Comparison of ENCODE assay signal across 8 mouse cellular contexts in the genomic region with DNA sequence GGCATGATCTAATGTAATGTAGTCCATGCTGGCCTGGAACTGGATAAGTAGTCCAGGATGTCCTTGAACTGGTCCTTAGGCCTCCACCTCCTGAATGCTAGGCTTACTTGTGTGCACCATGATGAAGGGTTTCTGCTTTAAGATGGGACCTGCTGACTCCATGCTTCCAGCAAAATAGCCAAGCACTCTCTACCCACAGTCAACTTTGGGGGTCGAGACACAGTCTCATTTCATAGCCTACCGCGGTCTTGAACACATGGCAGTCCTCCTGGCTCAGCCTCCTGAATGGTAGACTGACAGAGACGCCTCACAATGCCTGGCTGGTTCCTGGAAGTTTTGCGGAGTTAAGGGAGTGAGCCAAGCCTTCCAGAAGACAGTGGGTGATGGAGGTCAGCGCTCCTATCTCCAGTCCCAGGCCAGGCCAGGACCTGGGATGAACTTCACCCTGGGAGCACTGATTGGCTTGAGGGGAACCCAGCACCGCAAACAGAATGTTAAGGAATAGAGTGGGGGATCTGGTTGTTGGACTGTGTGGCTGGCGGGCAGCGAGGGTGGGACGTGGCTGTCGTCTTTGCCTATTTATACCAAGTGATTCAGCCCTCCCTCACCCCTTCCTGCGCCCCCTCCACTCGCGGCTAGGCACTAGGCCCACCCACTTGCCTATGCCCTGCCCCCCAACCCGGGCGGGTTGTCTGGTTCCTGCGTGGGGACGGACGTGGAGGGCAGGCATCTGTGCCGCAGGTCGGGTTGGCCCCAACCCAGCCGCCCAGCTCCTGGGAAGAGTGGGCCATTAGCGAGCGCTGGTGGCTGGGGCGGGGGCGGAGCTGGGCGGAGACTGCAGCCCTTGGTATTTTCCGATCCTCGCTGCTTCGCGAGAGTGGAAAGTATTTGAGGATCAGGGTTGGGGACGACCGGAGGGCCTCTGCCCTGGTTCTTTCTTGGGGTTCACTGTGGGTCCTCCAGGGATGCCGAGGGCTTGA. TPM values are rescaled to one million over a fixed set of nuclear protein-coding genes. Genes with fewer than 3 reads are reported as not detected.
DNase-seq lines count a peak whose midpoint lies in the region; ATAC-seq and TF ChIP-seq lines count a peak whose summit lies in the region.

No protein-coding gene starts in this region.

- 5% methylated on average over 34 of the region's 34 CpGs for WGBS in macrophage (ENCODE audit: missing documents)

- no peak for TF ChIP-seq RAD21 in CH12.LX (IDR thresholded peaks at IDR 0.05; ENCODE audit: low read depth, low read length)

- peaks cover 28% of the 10 kb centered on the region for H3K79me2 ChIP-seq in CH12.LX (replicated peaks; ENCODE audit: control insufficient read depth, extremely low read depth, insufficient read depth, poor library complexity, severe bottlenecking)
- H3K79me2 ChIP-seq in macrophage (ENCODE audit: inconsistent target) = peaks cover 71% of the 10 kb centered on the region

- DNase-seq in CH12.LX (ENCODE audit: extremely low read depth) = peak; percentile 72
- DNase-seq in adrenal gland, postnatal 14 days = peak; percentile 93
- peak; percentile 77 to 85 for DNase-seq in left cerebral cortex, adult 2 months (ENCODE audit: extremely low spot score in 1 of 2, low spot score in 2 of 2)
- DNase-seq in right cerebral cortex, postnatal 10 days (ENCODE audit: low spot score in 2 of 2) = peak; percentile 80 to 82
- peak; percentile 66 for DNase-seq in urinary bladder, postnatal 25 days (ENCODE audit: low spot score)

- no peaks in the 10 kb centered on the region for H3K27me3 ChIP-seq in CH12.LX (replicated peaks)

- H3K36me3 ChIP-seq in CH12.LX (replicated peaks in 1 of 2; ENCODE audit: control insufficient read depth in 1 of 2, insufficient read depth in 1 of 2, low read length in 1 of 2) (peaks cover 13 to 33% of the 10 kb centered on the region in 2 experiments), macrophage (ENCODE audit: inconsistent target) (peaks cover 18% of the 10 kb centered on the region; the same call in 1 of the 2 replicates)

- peak; percentile 20 for ATAC-seq in frontal cortex, adult (ENCODE audit: low TSS enrichment)
- ATAC-seq in hematopoietic stem cell, adult 5-6 weeks (replicated peaks in 1 of 2; ENCODE audit: insufficient read depth in 1 of 2, low FRiP score in 2 of 2, low TSS enrichment in 1 of 2, low read depth in 1 of 2, poor library complexity in 2 of 2, severe bottlenecking in 2 of 2) = peak; percentile 30 to 46

- peak overlapping the region; percentile 84 for H3K4me2 ChIP-seq in CH12.LX (ENCODE audit: insufficient read depth, low read depth, poor library complexity, severe bottlenecking)

- H3K9me3 ChIP-seq in CH12.LX (replicated peaks; ENCODE audit: low read length) = no peaks in the 10 kb centered on the region

- dilution Hi-C loops in CH12.LX (cut with MboI; ENCODE audit: extremely low pct_ligation_motif_present, extremely low pct_unique_long_range_greater_than_20kb, low sequenced_read_pairs) = no loop called here

- in situ Hi-C loops in CH12.LX (cut with MboI; ENCODE audit: low pct_ligation_motif_present, low pct_unique_long_range_greater_than_20kb, low sequenced_read_pairs) = loop anchor here (25.0 kb wide), 1 partner anchor 159 kb away; no protein-coding TSS in a partner anchor

- peak; percentile 68; the same call in 1 of the 2 replicates for TF ChIP-seq POLR2A in CH12.LX (IDR thresholded peaks at IDR 0.05; ENCODE audit: low read depth, low read length)

- H3K9ac ChIP-seq in CH12.LX (ENCODE audit: insufficient read depth, low read depth) = peak overlapping the region; percentile 93

- intact Hi-C loops in left cerebral cortex, adult 2 months (cut with DNase I) = no loop called here

- TF ChIP-seq CTCF in CH12.LX (conservative IDR thresholded peaks at IDR 0.05 in 1 of 2, IDR thresholded peaks at IDR 0.05 in 1 of 2; ENCODE audit: low read depth in 2 of 2, low read length in 2 of 2) = no peak
- TF ChIP-seq CTCF in left cerebral cortex, adult 2 months (IDR thresholded peaks at IDR 0.05) = no peak

- TF ChIP-seq EP300 in CH12.LX (IDR thresholded peaks at IDR 0.05; ENCODE audit: low read length) = no peak

- H3K4me1 ChIP-seq in CH12.LX (ENCODE audit: control insufficient read depth in 1 of 2, insufficient read depth in 2 of 2) = peaks cover 26 to 63% of the 10 kb centered on the region in 2 experiments

- H3K27ac ChIP-seq in CH12.LX (ENCODE audit: insufficient read depth, low read depth) (peak overlapping the region; percentile 94), macrophage (peak overlapping the region; percentile 99)
- peak overlapping the region; percentile 99 for H3K27ac ChIP-seq in left cerebral cortex, adult 2 months

- H3K4me3 ChIP-seq in CH12.LX (replicated peaks in 1 of 3; ENCODE audit: low read depth in 2 of 3, low read length in 2 of 3, poor library complexity in 1 of 3) = peak overlapping the region; percentile 71 to 96 (median 82)
- peak overlapping the region; percentile 54 for H3K4me3 ChIP-seq in left cerebral cortex, adult 2 months
- peak overlapping the region; percentile 71 for H3K4me3 ChIP-seq in macrophage (ENCODE audit: inconsistent target)

TF ChIP-seq in CH12.LX, 34 proteins besides CTCF, POLR2A, EP300 and RAD21 (continues in another document):
- TF ChIP-seq MAFK (IDR thresholded peaks at IDR 0.05; ENCODE audit: insufficient replicate concordance, low read length) = no peak
- 0 out of 2 replicates have a peak, but pooled peaks have one; percentile 28 for TF ChIP-seq MEF2A (IDR thresholded peaks at IDR 0.05; ENCODE audit: borderline replicate concordance, low read depth, low read length)
- peak; percentile 33; the same call in 1 of the 2 replicates for TF ChIP-seq IRF4 (IDR thresholded peaks at IDR 0.05; ENCODE audit: low read depth, low read length)
- TF ChIP-seq USF2 (conservative IDR thresholded peaks at IDR 0.05; ENCODE audit: low read depth, low read length) = no peak
- TF ChIP-seq HCFC1 (IDR thresholded peaks at IDR 0.05; ENCODE audit: low read depth, low read length) = no peak
- no peak for TF ChIP-seq JUN (IDR thresholded peaks at IDR 0.05; ENCODE audit: insufficient read depth, low read depth, low read length)

RNA-seq across cellular contexts. Expression of a gene that starts 18.2 kb away (rescaled TPM):
- total RNA-seq in CH12.LX (2012; rRNA removed) (not detected in 2 replicates), CH12.LX (2014; rRNA removed) (not detected in 2 replicates)
- polyA plus RNA-seq in CH12.LX (2012; ENCODE audit: insufficient read length, low read depth) (not detected in 2 replicates), macrophage (2018) (not detected in 3 replicates)
- 0.67 and 1.2 TPM in 2 replicates for total RNA-seq in adrenal gland, postnatal 14 days (2021)
- not detected in 2 replicates for total RNA-seq in hematopoietic stem cell, adult 5-6 weeks (2017)
- 1 to 10 TPM; 2.0 to 3.0 TPM for total RNA-seq in left cerebral cortex, adult 2 months (2021)
- total RNA-seq in macrophage (2018; cell fraction: chromatin; rRNA removed) = not detected
- total RNA-seq in macrophage (2018; cell fraction: cytosol; rRNA removed) = not detected
- not detected for total RNA-seq in macrophage (2018; cell fraction: nucleus; rRNA removed)

RNA-seq across cellular contexts. Expression of a gene that starts 33.6 kb away (rescaled TPM):
- total RNA-seq in CH12.LX (2012; rRNA removed) (6.3 and 9.7 TPM in 2 replicates), CH12.LX (2014; rRNA removed) (4.7 and 4.9 TPM in 2 replicates)
- polyA plus RNA-seq in CH12.LX (2012; ENCODE audit: insufficient read length, low read depth) (6.5 and 9.1 TPM in 2 replicates), macrophage (2018) (5.1 to 8.7 TPM (median 7.9 TPM) in 3 replicates)
- 32.3 and 39.5 TPM in 2 replicates for total RNA-seq in adrenal gland, postnatal 14 days (2021)
- 6.8 and 13.4 TPM in 2 replicates for total RNA-seq in hematopoietic stem cell, adult 5-6 weeks (2017)
- total RNA-seq in left cerebral cortex, adult 2 months (2021) = 10 to 100 TPM; 15.1 to 17.8 TPM
- 100 to 1,000 TPM in 10 of 26 experiments, 10 to 100 TPM in 16; 14.9 to 367 (median 57.3) TPM for total RNA-seq in macrophage (2018; cell fraction: chromatin; rRNA removed)
- 100 to 1,000 TPM in 3 of 26 experiments, 10 to 100 TPM in 15, 1 to 10 TPM in 8; 8.4 to 139 (median 12.8) TPM for total RNA-seq in macrophage (2018; cell fraction: cytosol; rRNA removed)
- total RNA-seq in macrophage (2018; cell fraction: nucleus; rRNA removed) = 100 to 1,000 TPM in 9 of 26 experiments, 10 to 100 TPM in 17; 10.4 to 250 (median 62.3) TPM

RNA-seq across cellular contexts. Expression of a gene that starts 46.3 kb away (rescaled TPM):
- total RNA-seq in CH12.LX (2012; rRNA removed) (225 and 266 TPM in 2 replicates), CH12.LX (2014; rRNA removed) (213 and 228 TPM in 2 replicates)
- polyA plus RNA-seq in CH12.LX (2012; ENCODE audit: insufficient read length, low read depth) (217 and 262 TPM in 2 replicates), macrophage (2018) (203 to 260 TPM (median 230 TPM) in 3 replicates)
- total RNA-seq in adrenal gland, postnatal 14 days (2021) = 251 and 255 TPM in 2 replicates
- total RNA-seq in hematopoietic stem cell, adult 5-6 weeks (2017) = 68.7 and 88.1 TPM in 2 replicates
- total RNA-seq in left cerebral cortex, adult 2 months (2021) = 100 to 1,000 TPM; 124 to 140 TPM
- total RNA-seq in macrophage (2018; cell fraction: chromatin; rRNA removed) = 10 to 100 TPM in 24 of 26 experiments, 1 to 10 TPM in 2; 5.9 to 54.7 (median 20.9) TPM
- total RNA-seq in macrophage (2018; cell fraction: cytosol; rRNA removed) = 100 to 1,000 TPM; 149 to 210 (median 177) TPM
- 10 to 100 TPM; 15.7 to 76.5 (median 48.7) TPM for total RNA-seq in macrophage (2018; cell fraction: nucleus; rRNA removed)

RNA-seq across cellular contexts. Expression of a gene that starts 53.9 kb away (rescaled TPM):
- 51.6 and 58.6 TPM in 2 replicates for total RNA-seq in CH12.LX (2012; rRNA removed)
- total RNA-seq in CH12.LX (2014; rRNA removed) = 79.7 and 102 TPM in 2 replicates
- polyA plus RNA-seq in CH12.LX (2012; ENCODE audit: insufficient read length, low read depth) = 62.1 and 70.8 TPM in 2 replicates
- total RNA-seq in adrenal gland, postnatal 14 days (2021) = 25.0 and 35.5 TPM in 2 replicates
- 12.5 and 16.5 TPM in 2 replicates for total RNA-seq in hematopoietic stem cell, adult 5-6 weeks (2017)
- 10 to 100 TPM; 13.2 to 16.5 TPM for total RNA-seq in left cerebral cortex, adult 2 months (2021)
- total RNA-seq in macrophage (2018; cell fraction: chromatin; rRNA removed) = 10 to 100 TPM in 11 of 26 experiments, 1 to 10 TPM in 15; 1.1 to 27.3 (median 8.8) TPM
- total RNA-seq in macrophage (2018; cell fraction: cytosol; rRNA removed) = 1 to 10 TPM; 1.8 to 7.9 (median 4.1) TPM
- total RNA-seq in macrophage (2018; cell fraction: nucleus; rRNA removed) = 10 to 100 TPM in 7 of 26 experiments, 1 to 10 TPM in 18, under 1 TPM in 1; 0.92 to 27.5 (median 5.8) TPM
- 2.2 to 7.5 TPM (median 6.1 TPM) in 3 replicates for polyA plus RNA-seq in macrophage (2018)

RNA-seq across cellular contexts. Expression of a gene that starts 55.4 kb away (rescaled TPM):
- total RNA-seq in CH12.LX (2012; rRNA removed) (0.04 TPM in 1 of 2 replicates, not detected in the other), CH12.LX (2014; rRNA removed) (0.09 TPM in 1 of 2 replicates, not detected in the other)
- polyA plus RNA-seq in CH12.LX (2012; ENCODE audit: insufficient read length, low read depth) (not detected in 2 replicates), macrophage (2018) (0.41 to 0.82 TPM (median 0.47 TPM) in 3 replicates)
- 0.49 and 0.82 TPM in 2 replicates for total RNA-seq in adrenal gland, postnatal 14 days (2021)
- 2.7 and 3.8 TPM in 2 replicates for total RNA-seq in hematopoietic stem cell, adult 5-6 weeks (2017)
- 1 to 10 TPM; 2.0 to 2.8 TPM for total RNA-seq in left cerebral cortex, adult 2 months (2021)
- 1 to 10 TPM in 1 of 26 experiments, under 1 TPM in 11, not detected in 14; 0.33 to 1.3 (median 0.48) TPM for total RNA-seq in macrophage (2018; cell fraction: chromatin; rRNA removed)
- total RNA-seq in macrophage (2018; cell fraction: cytosol; rRNA removed) = under 1 TPM in 23 of 26 experiments, not detected in 3; 0.03 to 0.29 (median 0.12) TPM
- under 1 TPM in 8 of 26 experiments, not detected in 18; 0.18 to 0.61 (median 0.39) TPM for total RNA-seq in macrophage (2018; cell fraction: nucleus; rRNA removed)

Comparison
In these comparisons a context has a peak if more than half of its experiments do, and no peak if none do; other contexts are left out.
1. Peak in every context shown above with its lines: DNase-seq, ATAC-seq, H3K4me3 ChIP-seq and H3K27ac ChIP-seq.